In the genomic region with DNA sequence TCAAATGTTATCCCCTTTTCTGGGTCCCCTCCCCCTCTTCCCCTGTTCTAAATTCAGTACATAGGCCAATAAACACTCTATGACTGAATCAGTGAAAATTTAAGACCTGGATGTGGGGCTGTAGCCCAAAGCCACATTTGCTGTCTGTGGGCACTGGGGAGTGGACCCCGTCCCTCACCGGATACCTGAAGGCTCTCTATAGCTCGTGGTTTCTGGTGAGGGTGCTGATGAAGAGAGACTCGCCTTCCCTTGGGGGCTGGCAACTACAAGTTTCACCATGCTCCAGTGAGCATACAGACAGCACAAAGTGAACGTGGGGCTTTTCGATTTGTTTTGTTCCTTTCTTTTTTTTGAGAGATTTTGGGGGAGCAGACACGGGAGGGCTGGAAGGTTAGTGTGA, we compare ENCODE assay signal across 20 mouse cellular contexts.
DNase-seq lines count a peak whose midpoint lies in the region; ATAC-seq lines count a peak whose summit lies in the region.
"Had no signal": no experiment of that assay in that cellular context is flagged by ENCODE, and none has a peak within 500 bp of the region (broad histone marks: within the 10 kb centered on the region; RNA-seq: fewer than 3 reads in every experiment).

No protein-coding gene starts in this region.

- no peaks in the 10 kb centered on the region for H3K4me1 ChIP-seq in forebrain, embryonic 14.5 days (ENCODE audit: control insufficient read depth, insufficient read depth, low read length)
- H3K4me1 ChIP-seq: embryonic facial prominence, embryonic 10.5 days; embryonic facial prominence, embryonic 12.5 days; forebrain, embryonic 13.5 days had no signal

- 43% methylated on average over 7 of the region's 7 CpGs for WGBS in forebrain, embryonic 14.5 days

- H3K36me3 ChIP-seq in splenic B cell, adult 2 months (ENCODE audit: control insufficient read depth, insufficient read depth, low read length, poor library complexity, severe bottlenecking) = no peaks in the 10 kb centered on the region
- no peaks in the 10 kb centered on the region for H3K36me3 ChIP-seq in forebrain, embryonic 14.5 days (ENCODE audit: control insufficient read depth, insufficient read depth, low read length)
- H3K36me3 ChIP-seq: embryonic facial prominence, embryonic 10.5 days; embryonic facial prominence, embryonic 12.5 days; G1E had no signal

- H3K27ac ChIP-seq in forebrain, embryonic 14.5 days (ENCODE audit: low read depth, low read length) = no peak overlapping the region
- H3K27ac ChIP-seq: embryonic facial prominence, embryonic 10.5 days; embryonic facial prominence, embryonic 12.5 days; forebrain, embryonic 13.5 days had no signal

- no peaks in the 10 kb centered on the region for H3K27me3 ChIP-seq in splenic B cell, adult 2 months (ENCODE audit: control insufficient read depth, insufficient read depth, low read length, poor library complexity, severe bottlenecking)
- no peaks in the 10 kb centered on the region for H3K27me3 ChIP-seq in forebrain, embryonic 14.5 days (replicated peaks; ENCODE audit: control insufficient read depth, insufficient read depth, low read length)
- H3K27me3 ChIP-seq: embryonic facial prominence, embryonic 12.5 days; forebrain, embryonic 13.5 days; Patski had no signal

- no peak overlapping the region for H3K4me3 ChIP-seq in forebrain, embryonic 14.5 days (ENCODE audit: low read depth, low read length)
- H3K4me3 ChIP-seq: embryonic facial prominence, embryonic 10.5 days; embryonic facial prominence, embryonic 12.5 days; forebrain, embryonic 13.5 days had no signal

- peak; percentile 62 for DNase-seq in A20 (ENCODE audit: low read depth, low spot score)
- peak; percentile 3 to 6 for DNase-seq in B cell, adult 2 months
- DNase-seq in splenic B cell, adult 2 months (ENCODE audit: low read depth, low spot score) = peak; percentile 12
- no peak for DNase-seq in forebrain, embryonic 14.5 days (ENCODE audit: low spot score)
- DNase-seq in layer of hippocampus, postnatal 36 days = no peak
- DNase-seq: adrenal gland, adult 8-10 months; adrenal gland, postnatal 14 days; adrenal gland, postnatal 36 days; cerebellum, adult 11-12 months; cerebellum, adult 2 months; cerebellum, adult 9-10 months; cerebellum, postnatal 10 days; cerebellum, postnatal 25 days had no signal

- no peak overlapping the region for H3K9ac ChIP-seq in forebrain, embryonic 14.5 days (ENCODE audit: low read length)
- H3K9ac ChIP-seq: embryonic facial prominence, embryonic 12.5 days; forebrain, embryonic 13.5 days had no signal

- ATAC-seq in forebrain, embryonic 14.5 days = no peak
- ATAC-seq: activated CD4-positive, CD25-positive, alpha-beta regulatory T cell, adult 4 months; forebrain, embryonic 13.5 days; forebrain, embryonic 16.5 days; Patski had no signal

- no peaks in the 10 kb centered on the region for H3K9me3 ChIP-seq in forebrain, embryonic 14.5 days (replicated peaks; ENCODE audit: control insufficient read depth, low read length)
- H3K9me3 ChIP-seq: embryonic facial prominence, embryonic 10.5 days; embryonic facial prominence, embryonic 12.5 days; forebrain, embryonic 13.5 days; G1E had no signal

- no peak overlapping the region for H3K4me2 ChIP-seq in forebrain, embryonic 14.5 days (ENCODE audit: low read length)
- H3K4me2 ChIP-seq: embryonic facial prominence, embryonic 12.5 days; forebrain, embryonic 13.5 days had no signal

Comparison
In these comparisons a context has a peak if more than half of its experiments do, and no peak if none do; other contexts are left out.
1. DNase-seq: peak in A20 (single experiment), B cell, adult 2 months (2 of 2) and splenic B cell, adult 2 months (single experiment); none in forebrain, embryonic 14.5 days (single experiment) and layer of hippocampus, postnatal 36 days (0 of 2).